Mouse (Mus musculus) adrenal gland, postnatal 14 days (tissue): ENCODE measurements around the gene Synm. TPM values are rescaled to one million over a fixed set of nuclear protein-coding genes. Genes with fewer than 3 reads are reported as not detected.

ENCODE experiments used
- DNase-seq: peaks from one replicate; pipeline ENCODE4 v3.0.0; 2021; ENCODE audit warnings: mixed read lengths
- total RNA-seq: library from RNA; stranded (reverse); gene quantifications from 2 replicates; pipeline ENCODE4 v1.2.3, GENCODE M21; 2021

The Synm gene
- total RNA-seq, 1 experiment from 2014 or later, result 10.2 TPM

DNA sequence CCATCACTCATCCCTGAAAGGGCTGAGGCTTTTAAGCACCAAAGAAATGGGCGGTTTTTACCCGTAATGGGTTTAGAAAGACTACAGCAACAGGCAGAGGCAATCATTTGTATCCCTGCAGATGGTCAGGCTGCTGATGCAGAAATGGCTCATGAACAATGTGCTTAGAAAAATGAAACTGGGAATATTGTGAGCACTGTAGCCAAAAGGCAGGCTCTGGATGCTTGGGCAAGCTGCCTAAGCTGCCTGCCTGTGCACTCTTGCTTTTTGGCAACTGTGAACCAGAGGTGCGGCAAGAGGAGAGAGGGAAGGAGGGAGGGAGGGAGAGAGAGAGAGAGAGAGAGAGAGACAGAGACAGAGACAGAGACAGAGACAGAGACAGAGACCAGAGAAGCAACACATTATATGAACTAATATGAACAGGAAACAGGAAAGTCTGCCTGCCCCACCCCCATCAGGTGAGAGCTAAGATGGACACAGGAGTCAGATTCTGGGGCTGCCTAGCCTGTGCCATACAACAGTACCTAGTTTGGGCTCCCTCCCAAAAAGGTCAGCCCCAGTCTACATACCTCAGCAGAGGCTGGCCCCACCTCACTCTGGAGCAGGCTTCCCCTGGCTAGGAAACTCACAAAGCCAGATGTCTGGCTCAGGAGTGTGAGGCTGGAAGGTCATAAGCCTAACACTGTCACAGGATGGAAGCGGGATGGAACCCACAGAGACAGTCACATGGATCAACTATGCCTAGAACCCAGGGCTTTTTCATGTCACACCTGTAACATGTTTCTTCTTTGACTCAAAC lies 9.9 kb downstream of the Synm start:
- DNase-seq, result no peak

DNA sequence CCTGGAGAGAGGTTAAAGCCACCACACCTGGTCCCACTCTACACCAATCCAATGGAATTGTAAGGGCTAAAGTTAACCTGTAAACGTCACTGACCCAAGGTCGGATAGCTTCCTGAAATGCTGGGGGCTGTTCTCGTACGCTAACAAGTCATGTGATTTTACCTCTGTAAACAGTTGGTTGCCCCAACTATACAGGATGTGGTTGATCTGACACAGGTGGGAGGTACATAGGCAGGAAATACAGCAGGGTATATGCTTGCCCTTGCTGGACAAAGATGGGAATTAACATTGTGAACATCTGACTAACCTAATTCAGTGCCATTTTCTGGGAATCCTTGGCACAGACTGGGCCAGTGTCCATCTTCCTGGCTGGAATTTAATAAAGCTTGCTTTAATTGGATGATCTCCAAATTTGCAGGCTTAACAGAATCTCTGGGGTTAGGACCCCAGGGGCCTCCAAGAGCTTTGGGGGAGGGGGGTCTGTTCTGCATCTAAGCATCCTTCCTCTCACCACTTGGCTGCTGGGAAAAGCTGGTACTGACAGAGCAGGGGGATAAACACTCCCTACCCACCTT lies 11.7 kb downstream of the Synm start:
- no peak for DNase-seq

DNA sequence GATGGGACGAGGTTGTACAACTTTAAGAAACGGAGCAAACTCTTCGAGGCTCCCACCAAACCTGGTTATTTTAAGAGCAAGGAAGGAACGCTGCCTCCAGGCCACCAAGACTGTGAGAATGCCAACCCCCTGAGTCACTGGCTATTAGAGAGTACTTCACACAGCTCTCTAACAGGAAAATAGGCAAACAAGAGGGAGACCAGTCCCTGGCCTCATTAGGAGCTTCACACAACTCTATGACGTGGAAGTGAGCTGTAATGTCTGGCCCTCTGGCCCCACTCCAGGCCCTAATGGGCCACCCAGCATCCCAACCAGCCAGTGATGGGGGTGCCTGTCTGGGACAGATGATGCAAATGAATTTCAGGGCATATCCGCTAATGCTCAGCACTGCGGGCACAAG lies 17.8 kb downstream of the Synm start:
- DNase-seq, result no peak

DNA sequence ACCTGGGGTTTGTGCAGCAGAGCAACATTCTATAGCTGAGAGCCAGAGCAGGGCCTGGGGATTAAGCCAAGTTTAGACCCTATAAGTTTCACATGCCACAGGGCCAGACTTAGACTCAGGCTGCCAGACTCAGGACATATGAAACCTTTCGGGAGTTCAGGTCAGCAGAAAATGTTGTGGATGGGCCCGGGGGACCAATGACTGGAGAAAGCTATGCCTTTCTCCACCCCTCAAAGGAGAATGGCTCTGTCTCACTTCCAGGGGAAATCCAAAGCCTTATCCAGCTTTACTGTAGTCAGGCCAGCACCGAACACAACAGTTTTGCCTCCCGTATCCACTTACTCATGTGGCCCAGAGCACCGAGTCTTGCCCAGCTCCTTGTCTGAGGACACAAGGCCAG lies 18.7 kb downstream of the Synm start:
- DNase-seq, result no peak

DNA sequence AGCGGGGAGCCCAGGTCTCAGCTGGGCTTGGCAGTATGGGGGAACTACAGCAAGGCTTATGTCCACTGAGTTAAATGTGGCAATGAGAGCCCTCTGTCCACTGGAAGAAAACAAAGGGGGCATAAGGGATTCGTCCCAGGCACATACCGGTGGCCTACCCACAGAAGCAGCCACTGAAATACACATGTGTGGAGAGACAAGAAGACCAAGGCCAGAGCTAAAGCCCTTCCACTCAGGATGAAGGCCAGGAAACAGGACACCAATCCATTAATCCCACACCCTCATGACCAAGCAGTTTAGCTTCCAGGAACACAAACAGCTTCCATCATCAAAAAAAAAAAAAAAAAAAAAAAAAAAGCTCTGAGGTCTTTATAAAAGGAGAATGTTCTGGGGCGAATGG lies 19.2 kb downstream of the Synm start:
- DNase-seq, result no peak

DNA sequence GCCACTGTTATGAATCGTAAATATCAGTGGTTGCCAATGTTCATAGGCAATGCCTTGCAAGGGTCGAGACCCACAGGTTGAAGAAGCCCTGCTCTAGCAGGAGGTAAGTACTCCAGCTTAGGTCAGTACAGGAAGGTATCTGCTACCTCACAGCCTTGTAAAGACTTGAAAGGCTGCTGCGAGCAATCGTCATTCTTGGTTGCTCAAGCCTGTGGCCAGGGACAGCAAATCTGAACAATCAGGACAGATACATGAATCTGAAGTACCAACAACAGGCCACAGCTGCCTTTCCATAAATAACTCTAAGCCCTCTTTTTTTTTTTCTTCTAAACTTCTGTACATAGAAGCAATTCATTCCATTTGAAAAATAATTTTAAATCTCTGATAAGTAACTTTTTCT lies 27.3 kb downstream of the Synm start:
- DNase-seq, result no peak

DNA sequence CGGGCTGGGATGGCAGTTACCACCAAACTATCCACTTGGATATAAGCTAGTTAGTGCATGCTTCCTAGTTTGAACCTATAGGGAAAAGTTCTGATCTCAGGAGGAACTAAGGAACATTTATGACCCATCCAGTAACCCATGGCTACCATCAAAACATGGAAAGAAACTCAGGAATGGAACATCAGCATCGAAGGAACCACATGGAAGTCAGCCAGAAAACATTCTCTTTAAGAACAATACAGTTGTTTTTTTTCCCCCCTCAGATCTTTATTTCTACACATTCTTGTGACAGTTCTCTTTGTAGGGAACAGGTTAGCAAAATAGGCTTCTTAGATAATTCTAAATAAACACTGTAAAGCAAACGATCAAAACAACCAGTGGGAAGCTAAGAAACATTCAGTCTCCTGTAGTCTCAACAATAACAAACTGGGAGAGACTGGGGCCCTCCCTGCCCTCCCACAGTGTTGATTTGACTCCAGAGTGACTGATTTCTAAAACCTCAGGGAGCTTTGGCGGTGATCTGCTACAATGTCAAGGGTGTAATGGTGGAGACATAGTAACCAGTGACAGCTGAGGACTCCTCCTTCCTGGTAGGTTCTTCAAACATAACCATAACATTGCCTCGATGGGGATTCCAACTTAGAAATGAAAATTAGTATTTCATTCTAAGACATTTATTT lies 29.0 kb downstream of the Synm start:
- no peak for DNase-seq

DNA sequence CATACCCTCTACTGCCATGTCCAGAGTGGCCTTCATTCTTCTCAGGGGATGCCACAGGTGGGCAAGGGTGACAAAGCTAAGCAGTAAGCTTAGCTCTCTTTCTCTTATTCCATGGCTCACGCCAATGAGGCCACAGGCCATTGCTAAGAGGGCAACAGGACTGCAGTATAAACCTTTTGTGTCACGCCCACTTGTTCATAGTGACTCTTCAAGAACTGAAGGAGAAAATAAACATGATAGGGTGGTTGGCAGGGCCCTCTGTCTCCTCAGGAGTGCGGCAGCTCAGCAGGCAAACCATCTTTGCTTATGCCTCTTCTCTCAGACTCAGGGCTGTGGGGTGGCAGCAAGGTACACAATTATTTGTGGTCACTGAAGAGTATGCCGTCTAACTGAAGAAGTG lies 30.7 kb downstream of the Synm start:
- DNase-seq, result no peak

DNA sequence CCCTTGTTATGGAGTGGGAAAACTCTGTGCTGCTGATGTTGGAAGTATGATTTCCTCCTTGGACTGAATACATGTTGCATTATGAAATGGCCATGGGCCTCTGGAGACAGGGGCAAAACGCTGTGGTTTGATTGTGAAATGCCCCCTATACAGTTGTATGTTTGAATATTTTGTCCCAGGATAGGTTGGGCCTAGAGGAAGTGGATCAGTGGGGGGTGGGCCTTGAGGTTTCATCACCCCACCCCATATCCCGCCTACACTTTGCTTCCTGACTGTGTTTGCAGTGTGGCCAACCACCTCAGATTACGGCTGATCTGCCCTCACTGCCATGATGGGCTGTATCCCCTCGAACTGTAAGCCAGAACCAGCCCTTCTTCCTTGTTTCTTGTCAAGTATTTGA lies 31.3 kb downstream of the Synm start:
- no peak for DNase-seq

DNA sequence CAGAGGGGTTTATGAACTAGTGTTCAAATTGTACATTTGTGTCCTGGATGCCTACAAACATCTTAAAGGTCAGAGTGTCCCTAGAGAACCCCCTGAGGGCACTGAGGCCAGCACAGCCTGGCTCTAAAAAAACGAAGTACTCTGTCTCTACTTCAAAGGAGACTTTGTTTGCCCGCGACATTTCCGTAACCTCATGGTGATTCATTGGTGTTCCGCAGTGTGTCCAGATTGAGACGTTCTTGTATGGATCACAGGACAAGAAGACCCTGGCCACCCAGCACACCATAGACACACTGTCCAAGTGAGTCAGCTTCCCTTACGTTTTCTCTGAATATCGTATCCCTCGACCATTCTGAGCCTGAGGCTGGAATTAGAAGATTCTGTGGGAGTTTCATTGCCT lies 34.5 kb downstream of the Synm start:
- no peak for DNase-seq

DNA sequence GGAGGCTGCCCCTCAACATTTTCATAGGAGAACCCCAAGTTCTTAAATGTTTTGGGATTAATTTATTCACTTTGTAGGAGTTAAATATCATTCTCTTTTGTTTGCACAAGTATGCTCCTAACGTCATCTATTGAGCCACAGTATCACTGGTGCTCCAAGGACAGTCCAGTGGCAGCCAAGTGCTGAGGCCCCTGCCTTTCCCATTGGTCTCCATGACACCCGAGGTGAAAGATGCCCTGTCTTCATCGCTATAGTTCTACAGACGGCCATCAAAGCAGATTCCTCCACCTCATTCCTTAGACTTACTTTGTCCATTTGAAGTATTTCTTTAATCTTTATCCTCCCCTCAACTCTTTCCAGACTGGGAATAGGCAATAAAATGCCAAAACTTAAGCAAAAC lies 35.0 kb downstream of the Synm start:
- peak; percentile 67 for DNase-seq

DNA sequence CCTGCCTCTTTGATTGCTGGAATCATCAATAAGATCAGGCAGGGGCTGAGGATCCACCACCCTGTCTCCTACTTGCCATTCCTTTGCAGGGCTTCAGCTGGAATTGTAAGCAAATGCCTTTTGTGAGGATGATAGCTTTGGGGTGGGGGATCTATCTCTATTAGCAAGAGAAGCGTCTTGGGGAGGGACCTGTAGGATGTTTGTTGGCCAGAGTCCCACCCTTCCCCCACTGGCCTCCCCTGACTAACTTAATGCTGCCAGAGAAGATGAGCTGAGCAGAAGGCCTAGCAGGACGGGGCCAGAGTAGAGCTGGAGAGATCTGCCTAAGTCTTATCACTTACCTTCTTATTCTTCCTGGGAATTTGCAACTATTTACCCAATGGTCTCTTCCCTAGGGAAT lies 37.4 kb downstream of the Synm start:
- DNase-seq, result no peak

DNA sequence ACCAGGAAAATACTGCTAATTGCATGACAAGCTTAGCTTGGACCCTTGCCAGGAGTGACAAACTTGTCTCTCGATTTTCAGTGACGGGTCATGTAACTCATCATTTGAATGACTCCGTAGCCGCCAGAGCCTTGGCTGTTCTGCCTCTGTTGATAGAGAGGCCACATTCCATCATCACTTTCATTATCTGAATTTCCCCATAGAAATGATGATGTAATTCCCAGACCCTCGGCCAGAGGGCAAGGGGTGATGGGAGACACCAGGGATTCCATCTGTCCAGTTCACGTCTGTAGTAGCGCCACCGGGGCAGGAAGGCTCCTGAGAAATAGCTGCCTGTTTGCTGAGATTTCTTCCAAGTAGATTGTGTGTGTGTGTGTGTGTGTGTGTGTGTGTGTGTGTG lies 40.7 kb downstream of the Synm start:
- DNase-seq, result peak; percentile 65

DNA sequence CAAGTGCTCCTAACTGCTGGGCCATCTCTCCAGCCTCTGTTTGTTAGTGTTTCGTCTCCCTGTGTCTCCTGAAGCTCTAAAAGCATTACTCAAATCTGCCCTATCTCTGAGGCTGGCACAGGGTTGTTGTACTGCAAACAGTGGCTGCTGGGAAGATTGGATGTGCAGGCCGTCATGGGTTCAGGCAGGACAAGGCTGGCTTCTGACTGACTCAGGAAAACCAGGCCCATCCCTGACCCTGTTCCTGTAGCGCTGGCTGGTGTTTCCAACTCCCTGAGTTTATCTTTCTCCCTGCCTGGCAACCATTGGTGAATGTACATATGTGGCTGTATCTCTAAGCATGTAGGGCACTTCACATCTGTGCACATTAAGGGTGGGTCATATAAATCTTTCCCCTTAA lies 42.0 kb downstream of the Synm start:
- DNase-seq, result peak; percentile 66

DNA sequence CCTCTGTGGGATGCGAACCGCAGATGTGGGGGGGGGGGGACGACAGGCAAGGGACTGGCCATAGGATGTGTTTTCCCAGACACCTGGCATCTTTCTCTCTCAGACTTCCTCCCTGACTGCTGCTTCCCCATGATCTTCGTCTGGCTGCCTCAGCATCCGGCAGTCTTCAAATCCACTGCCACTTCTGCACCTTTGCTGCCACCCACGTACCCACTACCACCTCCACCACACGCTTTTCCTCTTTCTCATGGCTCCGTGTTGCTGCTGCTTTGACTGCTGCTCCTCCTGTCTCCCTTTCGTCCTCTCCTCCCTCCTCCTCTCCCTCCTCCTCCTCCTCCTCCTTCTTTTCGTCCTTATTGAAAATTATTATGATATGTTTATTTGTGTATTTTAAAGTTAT lies 42.6 kb downstream of the Synm start:
- no peak for DNase-seq

DNA sequence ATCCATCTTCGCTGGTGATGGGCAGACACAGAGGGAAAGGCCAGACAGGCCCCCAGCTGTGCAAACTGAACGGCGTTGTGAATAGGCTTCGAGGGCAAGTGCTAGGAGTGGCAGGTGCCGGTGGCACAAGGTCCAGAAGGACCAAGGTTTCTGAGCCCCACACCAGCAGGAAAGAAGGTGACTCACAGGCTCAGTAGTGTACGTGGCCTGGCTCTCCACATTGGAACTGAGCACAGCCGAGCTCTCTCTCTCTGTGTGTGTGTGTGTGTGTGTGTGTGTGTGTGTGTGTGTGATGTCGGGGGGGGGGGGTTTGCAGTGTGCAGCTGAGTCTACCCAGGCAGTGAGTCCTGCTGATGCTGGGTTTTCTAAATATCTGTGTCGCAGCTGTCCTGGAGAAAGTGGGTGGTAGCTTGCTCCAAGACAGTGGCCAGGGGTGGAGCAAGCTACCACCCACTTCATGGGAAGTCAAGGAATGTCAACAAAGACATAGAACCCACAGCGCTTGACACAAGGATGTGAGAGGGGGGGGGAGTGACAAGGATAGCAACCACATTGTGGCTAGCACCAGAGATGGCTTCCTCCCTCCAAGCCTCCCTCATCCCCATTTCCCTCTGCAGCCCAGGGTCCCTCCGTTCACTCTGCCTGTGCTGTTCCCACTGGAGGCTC lies 43.2 kb downstream of the Synm start:
- no peak for DNase-seq

DNA sequence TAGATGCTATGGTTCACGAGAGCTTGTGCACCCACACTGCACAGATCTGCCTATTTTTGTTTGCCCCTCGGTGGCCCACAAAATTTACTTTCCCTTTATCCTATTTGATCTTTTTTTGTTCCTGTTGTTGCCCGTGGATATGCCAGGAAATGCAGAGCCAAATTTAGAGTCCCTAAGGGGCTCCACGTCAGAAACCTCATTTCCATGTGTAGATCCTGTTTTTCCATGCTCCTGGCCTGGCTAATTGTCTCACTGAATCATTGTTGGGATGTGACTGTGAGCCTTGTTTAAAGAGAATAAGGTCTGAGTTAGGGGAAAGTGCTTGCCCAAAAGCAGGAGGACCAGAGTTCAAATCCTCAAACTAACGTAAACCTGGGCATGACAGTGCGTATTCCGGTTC lies 44.4 kb downstream of the Synm start:
- no peak for DNase-seq

DNA sequence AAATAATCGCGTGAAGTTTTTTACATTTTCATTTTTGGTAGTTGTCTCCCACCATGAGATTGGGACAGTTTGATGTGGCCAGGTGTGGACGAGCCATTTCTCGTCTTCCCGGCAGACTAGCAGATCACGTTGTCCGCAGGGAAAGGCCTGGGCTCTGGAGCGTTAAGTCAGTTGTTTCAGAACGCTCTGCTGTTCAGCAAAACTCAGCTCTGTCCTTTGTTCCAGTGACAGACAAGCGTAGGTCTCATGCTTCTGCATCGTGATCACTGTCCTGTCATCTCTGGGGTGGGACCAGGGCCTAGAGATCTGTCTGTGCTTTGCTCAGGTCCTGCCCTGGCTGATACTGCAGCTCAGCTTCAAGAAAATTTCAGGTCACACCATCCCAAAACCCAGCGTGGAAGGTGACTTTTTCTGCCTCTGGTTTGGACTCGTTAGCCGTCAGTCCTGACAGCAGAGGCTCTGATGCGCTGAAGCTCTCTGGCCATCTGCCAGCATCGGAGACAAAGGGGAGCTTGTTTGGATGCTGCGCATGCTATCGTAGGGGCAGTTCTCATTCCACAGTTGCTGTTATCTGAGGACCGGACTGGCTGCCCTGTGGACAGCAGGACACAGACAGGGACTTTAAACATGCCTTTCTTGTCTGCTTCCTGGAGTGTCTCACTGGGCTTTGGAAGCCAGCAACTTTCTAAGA lies 45.6 kb downstream of the Synm start:
- no peak for DNase-seq

DNA sequence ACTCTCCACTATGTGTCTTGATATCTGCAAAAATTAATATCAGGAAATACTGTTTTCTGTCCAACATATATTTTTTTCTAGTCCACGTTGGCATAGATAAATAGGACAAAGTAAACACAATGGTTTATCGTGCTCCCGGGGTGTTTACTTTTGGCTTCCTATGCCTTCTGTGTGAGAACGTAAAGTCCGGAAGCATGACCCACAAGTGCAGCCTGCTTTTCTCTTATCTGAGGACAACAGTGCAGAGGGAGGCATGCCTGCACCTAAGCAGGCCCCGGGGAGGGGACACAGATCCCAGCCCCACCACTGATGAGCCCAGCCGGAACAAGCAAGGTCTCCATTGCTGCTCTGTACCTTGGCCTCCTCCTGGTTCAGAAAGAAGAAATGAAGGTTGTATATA lies 49.3 kb downstream of the Synm start:
- no peak for DNase-seq

DNA sequence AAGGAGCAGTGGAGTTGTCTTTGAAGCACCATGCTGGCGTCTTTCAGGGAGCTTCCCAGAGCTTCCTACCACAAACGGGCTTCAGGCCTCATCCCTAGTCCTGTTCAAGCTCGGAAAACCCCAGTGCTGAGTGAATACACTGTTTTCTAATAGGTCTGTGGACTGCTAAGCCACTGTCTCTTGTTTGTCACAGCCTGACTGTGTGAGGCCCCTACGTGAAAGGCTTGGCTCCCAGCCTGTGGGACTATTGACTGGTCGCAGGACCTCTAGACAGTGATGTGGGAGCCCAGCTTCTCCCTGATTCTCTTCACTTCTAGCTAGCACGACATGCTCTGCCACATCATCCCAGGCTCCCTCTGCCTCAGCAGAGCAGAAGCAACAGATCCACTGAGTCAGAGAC lies 51.4 kb downstream of the Synm start:
- no peak for DNase-seq

DNA sequence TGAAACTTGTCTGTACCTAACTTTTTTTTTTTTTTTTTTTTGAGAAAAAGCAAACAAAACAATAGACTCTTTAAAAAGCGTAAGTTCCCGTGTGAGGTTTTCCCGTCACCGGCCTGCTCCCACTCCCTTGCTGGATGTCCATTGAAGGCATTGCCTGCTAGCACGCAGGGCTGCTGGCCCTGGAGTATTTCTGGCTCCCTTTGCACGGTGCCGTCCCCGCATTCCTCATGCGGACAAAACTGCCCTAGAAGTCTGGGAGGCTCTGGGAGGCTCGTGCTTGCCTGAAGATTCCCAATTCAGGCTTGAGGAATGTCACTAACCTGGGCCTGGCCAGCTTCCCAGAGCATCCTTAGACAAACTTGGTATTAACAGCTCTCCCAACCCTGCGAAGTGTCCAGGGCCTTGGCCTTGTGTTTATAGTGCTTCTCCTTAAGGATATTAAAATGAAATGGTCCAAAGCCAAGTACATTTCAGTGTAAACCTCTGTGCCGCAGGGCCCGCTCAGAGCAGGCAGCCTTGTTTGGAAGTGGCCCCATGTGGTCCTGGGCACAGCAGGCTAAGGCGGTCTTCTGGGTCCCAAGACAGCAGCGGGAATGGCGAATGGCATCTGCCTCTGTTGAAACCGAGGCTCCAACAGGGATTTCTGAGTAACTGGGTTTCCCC lies 58.2 kb downstream of the Synm start:
- no peak for DNase-seq

DNA sequence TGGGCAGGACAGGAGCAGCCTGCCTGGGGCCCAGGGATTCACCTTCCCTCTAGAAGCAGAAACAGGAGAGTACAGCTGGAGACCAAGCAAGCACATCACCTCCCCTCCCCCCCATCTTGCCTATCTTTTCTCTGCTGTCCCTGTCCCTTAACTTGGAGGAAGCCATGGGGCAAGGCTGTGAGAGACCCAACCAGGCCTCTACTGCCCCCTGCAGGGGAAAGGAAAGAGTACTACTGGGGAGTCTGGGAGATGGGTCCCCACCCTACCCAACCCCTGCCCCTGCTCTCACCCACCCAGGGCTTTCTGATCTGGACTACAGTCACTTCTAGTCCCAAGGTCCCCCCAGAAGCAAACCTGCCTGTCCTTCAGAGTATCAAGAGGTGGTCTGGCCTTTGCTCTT lies 58.7 kb downstream of the Synm start:
- peak; percentile 82 for DNase-seq
